Mouse (Mus musculus) kidney, adult 8-10 months (tissue): ENCODE results near the gene Samd4b.

ENCODE experiments used
- DNase-seq, 2 experiments: peaks; one replicate each; pipeline ENCODE4 v3.0.0; 2022

The Samd4b gene

GRCm38 (mm10) chr7:28440739-28441138 is 157.2 kb downstream of the Samd4b start:
- DNase-seq: peak; percentile 29 to 33

GRCm38 (mm10) chr7:28438771-28439170 is 159.2 kb downstream of the Samd4b start:
- no peak for DNase-seq

- no peak for DNase-seq
These were observed 160.0 kb downstream of the Samd4b start for GRCm38 (mm10) chr7:28437964-28438363.

DNA sequence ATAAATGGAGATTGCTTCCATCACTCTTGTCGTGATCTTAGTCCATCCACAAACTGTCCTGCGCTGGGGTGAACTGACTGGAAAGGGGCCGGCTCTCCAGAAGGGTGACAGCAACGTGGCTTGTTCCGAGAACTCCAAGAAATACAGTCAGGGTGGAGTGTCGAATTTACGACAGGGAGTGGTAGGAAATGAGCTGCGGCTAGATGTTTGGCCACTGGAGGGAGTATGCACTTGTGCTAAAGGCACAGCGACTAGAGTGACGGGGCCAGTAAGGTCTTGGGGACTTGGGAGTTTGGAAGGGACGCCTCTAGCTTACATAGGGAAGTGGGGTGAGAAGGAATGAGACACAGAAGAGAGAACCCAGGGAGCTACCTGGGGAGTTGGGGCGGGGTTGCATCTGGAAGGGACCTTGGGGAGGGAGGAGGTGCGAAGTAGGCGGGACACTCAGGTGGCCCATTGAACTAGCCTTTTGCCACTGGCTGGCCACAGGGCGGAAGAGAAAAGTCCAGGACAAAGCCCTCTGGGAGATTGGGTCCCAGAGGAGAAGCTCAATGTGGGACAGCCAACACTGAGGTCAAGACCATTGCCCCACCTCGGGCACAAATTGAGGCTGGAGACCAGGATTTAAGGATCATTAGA is 160.9 kb downstream of the Samd4b start, which contains the start of gene Gmfg:
Gene Gmfg (plus strand): TSS at position 516 of the 639 bp plus-strand sequence.
- DNase-seq: peak; percentile 83 to 86

- peak; percentile 100 for DNase-seq
These were observed 161.6 kb downstream of the Samd4b start for GRCm38 (mm10) chr7:28436271-28436904.

DNA sequence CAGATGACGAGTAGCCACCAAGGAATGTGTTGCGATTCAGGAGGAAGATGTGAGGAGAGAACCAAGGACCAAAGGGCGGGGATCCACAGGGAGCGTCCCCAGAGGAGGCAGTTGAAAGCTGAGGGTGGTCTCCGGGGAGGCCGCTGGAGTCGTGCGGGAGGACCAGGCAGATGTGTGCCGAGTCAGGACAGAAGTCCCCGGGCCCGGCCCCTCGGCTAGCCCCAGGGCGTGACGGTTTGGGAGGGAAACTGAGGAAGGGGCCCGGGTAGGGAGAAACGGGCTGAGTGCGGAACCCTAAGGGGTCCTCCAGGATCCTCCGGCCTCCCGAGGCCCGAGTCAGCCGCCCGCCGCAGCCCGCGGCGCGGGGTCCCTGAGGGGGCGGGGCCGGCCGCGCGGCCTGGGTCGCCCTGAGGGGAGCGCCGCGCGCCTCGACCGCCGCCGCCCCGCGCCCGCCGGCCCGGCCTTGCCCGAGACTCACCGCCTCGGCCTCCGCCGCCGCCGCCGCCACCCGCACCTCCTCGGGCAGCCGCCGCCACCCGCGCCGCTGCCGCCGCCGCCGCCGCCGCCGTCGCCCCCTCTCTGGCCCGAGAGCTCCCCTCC is 162.2 kb downstream of the Samd4b start:
- DNase-seq: peak; percentile 15 to 31

DNA sequence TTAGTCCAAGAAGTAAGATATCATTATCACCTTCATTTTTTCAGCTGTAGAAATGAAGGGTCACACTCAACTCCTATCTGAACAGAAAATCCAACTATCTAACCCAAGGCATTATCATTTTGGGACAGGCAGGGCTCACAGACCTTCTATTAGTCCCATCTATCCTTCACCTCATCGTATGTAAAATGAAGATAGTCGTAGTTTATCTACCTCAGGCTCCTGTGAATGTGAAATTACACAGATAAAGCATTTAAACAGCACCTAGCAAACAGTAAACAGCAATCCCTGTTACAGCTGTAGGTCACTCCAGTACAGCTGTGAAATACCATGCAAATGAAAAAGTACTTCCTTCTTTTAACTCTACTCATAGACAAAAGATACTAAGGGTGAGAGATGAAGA is 165.7 kb downstream of the Samd4b start:
- DNase-seq: no peak

DNA sequence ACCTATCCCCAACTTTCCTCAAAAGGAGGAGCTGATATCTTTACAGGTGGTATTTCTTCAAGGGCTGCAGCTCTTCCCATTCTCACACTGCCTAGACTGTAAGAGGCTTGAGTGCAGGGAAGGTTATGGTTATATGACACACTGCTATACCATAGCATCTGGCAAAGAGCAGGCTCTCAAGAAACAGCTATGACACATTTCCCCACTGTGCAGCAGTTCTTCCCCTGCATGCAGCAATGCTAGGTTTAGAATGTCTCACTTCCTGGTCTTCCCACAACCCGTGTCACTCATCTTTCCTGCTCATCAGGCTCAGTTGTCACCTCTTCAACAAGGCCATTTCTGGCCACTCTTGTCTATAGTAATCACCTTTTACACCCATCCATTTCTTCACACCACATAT is 167.4 kb downstream of the Samd4b start:
- no peak for DNase-seq

- peak in 1 of 2 experiments; percentile 20 for DNase-seq
These were observed 170.2 kb downstream of the Samd4b start for GRCm38 (mm10) chr7:28427738-28428137.

- no peak for DNase-seq
These were observed 174.9 kb downstream of the Samd4b start for GRCm38 (mm10) chr7:28423018-28423417.

DNA sequence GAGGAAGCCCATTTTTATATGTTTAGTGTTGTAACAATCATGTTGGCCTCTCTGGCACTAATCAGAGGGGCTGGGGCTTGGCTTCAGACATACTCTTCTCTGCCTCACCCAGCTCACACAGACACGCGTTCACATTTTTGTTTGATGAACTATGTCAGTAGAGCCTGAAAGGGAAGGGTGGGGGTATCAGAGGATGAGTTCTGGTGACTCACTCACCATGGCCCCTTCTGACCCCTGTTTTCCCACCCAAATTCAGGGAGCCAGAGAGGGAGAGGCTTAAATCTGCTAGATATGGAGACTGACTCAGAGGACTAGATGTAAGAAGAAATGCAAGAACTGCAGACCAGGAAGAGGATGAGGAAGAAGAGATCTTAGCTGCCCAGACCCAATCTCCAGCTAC is 178.5 kb downstream of the Samd4b start:
- DNase-seq: no peak

DNA sequence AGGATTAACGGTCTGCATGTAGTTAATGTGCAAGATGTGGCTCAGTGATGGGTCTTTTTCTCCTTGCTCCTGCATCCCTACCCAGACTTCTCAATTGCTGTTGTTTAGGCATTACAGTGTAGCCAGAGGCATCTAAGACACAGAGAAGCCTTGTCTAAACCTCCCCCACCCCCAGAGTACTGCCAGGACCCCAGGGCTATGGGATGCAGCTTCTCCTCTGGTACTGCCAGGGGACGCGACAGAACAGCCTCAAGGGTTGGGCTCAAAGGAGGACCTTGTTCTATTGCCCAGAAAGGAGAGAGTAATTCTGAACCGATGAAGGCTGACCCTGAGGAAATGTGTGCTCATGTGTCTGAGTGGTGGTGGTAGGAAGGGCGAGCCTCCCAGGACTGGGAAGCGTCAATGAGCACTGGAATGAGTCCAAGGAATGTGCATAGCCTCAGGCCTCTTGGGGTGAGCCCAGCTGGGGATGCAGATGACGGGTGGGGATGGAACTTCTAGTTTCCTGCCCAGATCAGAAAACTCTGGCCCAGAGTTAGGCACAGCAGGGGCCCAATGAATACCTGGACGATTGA is 179.8 kb downstream of the Samd4b start:
- DNase-seq: peak; percentile 66 to 79

DNA sequence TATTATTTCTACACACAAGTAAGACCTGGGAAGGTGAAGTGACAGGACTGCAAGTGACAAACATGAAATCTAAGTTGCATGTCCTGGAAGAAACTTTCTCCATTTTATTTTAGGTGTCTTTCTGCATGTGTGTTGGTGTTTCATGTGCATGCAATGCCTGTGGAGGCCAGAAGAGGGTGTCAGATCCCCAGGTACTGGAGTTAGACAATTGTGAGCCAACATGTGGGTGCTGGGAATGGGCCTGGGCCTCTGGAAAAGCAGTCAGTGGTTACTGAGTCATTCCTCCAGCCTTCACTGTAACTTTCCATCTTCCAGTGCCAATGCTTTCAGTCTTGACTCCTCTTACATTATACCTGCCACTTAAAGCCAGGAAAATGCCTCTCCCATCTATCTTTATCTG is 180.6 kb downstream of the Samd4b start:
- no peak for DNase-seq

DNA sequence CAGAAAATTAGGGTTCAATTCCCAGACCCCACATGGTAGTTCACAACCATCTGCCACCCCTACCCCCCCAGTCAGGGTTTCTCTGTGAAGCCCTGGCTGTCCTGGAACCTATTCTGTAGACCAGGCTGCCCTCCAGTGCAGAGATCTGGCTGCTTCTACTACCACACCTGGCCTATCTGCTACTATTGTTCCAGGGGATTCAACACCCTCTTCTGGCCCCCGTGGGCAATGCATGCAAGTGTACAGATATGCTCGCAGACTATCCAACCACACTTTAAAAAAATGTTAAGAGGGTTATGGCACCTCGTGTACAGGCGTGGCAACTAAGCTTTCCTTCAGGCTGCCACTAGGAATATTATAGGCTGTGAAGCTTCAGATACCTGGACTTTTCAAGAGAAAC is 185.1 kb downstream of the Samd4b start:
- no peak for DNase-seq

DNA sequence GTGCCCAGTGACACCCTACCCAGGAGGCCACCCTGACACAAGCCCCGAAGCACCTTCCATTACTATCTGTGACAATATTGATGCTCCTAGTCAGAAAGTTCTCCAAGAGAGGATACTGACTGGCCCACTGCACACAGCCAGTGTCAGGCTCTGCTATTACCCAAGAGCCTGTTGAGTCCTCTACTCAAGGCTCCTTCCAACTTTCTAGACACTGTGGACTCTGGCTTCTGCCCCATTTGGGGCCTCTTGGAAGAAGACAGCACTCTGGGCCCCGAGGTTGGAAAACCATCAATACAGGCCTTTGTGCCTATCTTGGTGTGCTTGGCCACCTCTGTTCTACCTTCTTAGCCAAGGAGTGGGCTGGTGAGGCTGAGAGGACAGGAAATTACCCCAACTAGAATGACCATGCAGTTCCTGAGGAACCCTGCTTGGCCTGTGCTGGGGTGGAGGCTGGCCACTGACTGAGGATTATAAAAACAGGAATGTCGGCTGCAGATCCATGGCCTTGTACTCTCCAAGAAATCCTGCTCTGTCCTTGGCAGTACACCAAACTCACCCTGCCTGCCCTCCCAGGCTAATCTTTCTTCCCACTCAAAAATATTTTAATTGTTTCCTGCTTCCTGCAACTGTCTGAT is 187.0 kb downstream of the Samd4b start:
- peak; percentile 53 to 67 for DNase-seq

DNA sequence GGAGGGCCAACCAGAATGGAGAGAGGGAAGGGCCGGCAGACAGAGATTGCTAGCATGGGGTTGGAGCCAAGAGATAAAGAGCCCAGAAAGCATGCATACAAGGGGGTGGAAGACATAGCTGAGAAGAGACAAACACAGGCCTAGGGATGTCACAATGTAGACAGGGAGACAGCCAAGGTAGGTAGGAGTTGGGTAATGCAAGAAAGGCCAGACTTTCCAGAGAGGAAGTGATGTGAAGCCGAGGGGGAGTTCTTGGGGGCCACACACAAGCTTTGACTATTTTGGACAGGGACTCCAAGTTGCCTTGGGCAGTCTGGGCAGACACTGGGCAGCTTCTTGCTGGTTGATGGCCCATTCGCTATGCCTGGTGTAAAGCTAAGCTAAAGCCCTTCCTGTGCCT is 196.0 kb downstream of the Samd4b start:
- no peak for DNase-seq

DNA sequence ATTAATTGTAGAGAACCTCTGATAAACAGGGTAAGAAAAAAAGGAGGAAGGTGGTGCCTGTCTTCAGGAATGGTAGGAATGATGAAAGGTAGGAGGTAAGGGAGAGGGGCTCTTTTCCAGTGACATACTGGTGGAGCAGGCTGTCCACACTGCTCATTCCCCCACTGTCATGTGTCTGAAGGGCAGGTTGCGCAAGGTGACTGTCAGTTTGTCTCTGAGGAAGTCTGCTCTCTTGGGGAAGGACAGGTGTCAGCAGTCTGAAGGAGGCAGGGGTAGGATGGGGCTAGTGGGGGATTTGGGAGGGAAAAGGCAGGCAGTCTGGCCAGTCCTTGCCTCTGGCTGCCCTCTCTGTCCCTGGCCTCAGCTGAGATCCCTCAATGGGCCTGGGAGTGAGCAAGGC is 196.9 kb downstream of the Samd4b start:
- no peak for DNase-seq

GRCm38 (mm10) chr7:28398696-28399340 is 199.1 kb downstream of the Samd4b start:
- no peak for DNase-seq

DNA sequence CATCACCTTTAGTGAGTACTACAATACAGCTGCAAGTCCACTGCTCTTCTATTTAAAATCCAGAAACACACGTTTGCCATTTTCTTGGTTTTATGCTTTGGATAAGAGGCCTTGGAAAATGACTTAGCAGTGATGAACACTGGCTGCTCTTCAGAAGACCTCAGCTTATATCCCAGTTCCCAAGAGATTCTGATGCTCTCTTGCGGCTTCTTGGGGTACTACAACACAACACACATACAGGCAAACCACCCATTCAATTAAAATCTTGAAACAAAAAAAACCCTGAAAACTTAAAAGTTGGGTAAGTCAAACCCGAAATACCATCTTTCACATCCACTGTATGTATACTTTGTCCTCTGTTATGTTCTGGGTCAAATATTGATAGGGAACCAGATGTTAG is 199.9 kb downstream of the Samd4b start:
- peak in 1 of 2 experiments; percentile 32 for DNase-seq

DNA sequence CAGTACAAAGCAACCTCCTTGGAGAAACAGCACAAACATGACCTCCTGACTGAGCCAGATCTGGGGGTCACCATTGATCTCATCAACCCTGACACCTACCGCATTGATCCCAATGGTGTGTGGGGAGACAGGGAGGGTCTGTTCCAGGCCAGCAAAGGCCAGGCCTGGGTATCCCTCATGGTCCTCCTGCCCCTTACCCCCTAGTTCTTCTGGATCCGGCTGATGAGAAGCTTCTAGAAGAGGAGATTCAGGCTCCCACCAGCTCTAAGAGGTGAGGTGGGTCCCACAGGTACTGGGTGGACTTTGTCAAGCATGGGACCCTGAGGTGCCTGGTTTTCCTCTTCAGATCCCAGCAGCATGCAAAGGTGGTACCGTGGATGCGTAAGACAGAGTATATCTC is 202.5 kb downstream of the Samd4b start:
- no peak for DNase-seq

DNA sequence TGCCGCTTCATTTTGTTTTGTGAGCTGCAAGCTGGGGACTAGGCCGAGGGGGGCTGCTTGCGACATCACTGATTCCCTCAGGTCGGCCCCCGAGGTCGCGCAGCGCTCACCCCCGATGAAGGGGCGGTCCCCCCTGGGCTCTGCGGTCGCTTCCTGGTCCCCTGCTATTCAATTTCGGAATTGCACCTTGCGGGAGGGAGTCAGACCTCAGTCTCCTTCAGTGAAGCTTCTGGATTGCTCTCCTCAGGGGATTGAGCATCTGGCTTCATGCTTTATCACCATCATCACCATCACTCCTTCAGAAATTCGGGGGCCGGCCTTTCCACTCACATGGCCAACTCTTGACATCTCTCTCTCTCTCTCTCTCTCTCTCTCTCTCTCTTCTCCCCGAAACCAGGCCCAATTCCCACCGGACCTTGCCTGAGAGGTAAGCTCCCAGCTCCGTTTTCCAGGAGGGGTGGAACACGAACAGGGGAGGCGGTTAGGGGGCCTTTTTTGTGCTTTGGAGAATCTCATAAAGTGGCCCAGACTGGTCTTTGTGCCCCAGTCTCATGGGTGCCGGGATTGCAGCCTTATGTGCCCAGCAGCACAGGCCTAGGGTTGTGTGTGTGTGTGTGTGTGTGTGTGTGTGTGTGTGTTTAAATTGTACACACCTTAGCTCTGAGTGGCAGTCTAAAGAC is 204.5 kb downstream of the Samd4b start:
- no peak for DNase-seq
